Mouse (Mus musculus) B cell, adult 2 months (primary cell): Measurements from ENCODE around the gene Frk.
"Not testable (repeated sequence)": the region's sequence is repeated elsewhere in the genome, so short reads cannot be mapped to it uniquely, and the experiment has no call there.

ENCODE experiments used
- DNase-seq, 2 experiments: peaks; one replicate each; pipeline ENCODE4 v3.0.0; 2022

Frk gene

DNA sequence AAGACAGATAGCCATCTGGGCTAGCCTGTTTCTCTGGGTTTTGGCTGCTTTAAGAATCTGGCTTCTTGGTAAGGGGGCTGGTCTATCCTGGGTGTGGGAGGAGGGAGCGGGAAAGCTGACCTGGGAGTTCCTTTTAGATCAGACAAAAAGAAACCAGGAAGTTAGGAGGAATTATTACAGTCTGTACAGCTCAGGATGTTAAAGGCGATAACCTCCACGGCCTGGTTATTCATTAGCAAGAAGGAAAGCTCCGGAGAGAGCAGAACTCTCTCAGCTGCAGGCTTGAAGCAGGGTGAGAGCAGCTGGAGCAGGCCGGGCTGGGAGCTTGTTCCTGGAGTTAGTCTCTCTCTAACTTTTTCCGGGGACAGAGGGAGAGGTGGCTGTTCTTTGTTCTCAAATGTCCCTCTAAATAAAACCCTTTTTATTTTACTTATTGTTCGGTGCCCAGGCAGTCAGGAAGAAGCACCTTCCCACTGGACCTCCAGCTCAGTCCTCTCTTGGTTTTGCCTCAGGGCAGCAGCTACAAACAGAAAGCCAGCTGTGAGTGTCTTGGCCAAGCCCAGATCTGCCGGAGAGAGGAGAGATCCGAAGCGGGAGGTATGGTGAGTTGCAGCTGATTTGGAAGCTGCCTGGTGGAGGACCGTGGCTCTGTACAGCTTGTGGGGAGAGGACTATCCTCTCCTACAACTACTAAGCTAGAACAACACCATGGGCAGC lies at the start of gene Frk:
Frk (plus strand) TSS at position 103 of the 717 bp plus-strand sequence.
- DNase-seq, result no peak

GRCm38 (mm10) chr10:34434191-34434590 lies 49.0 kb upstream of the Frk start:
- not testable (repeated sequence) for DNase-seq

DNA sequence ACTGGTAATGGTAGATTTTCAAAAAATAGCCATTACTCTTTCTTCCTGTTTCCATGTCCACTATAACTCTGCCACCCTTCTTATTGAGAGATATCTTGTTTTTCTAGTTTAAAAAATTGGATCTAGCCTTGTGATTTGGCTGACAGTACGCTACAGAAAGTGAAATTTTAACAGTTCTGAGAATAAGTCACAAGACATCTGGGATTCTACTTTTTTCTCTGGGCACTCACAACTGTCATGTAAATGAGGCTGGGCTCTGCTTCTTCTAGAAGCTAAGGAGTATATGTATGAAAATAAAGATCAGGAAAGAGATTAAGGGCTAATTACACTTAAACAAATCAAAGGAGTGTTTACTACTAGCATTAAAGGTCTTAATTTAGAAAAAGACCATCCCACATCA lies 33.7 kb upstream of the Frk start:
- no peak for DNase-seq

GRCm38 (mm10) chr10:34461451-34461850 lies 21.7 kb upstream of the Frk start:
- no peak for DNase-seq

DNA sequence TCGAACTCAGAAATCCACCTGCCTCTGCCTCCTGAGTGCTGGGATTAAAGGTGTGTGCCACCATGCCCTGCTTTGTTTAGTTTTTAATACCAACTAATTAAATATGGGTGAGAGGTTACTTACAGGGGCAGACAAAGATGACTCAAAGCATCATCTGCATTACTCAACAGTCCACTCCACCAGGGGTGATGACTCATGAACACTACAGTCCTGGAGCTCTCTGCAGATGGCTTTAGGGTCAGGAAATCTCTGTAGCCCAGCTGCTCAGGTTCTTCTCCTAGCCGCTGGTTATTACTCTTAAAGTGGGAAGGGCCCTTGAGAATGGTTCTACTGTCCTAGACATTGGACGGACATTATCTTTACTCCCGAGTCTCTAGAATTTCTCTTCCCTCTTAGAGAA lies 18.9 kb upstream of the Frk start:
- DNase-seq, result no peak

DNA sequence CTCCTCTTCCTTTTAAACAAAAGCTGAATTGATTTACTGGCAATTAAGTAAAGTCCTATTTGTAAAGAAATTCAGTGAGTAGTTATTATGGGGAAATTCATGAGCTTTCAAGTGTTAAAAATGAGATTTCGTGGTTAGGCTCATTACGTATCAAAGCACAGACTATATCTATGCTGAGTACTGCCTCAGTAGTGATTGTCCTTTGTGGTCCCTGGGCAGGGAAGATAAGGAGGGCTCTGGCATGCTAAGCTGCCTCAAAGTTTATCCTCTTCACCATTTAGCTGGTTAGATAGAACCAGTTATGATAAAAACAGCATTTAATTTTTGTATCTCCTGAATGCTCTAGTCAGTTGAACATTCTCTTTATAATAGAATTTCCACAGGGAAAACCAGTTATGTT lies 14.2 kb upstream of the Frk start:
- DNase-seq, result no peak

- DNase-seq, result no peak
Measured at GRCm38 (mm10) chr10:34479942-34480455, 3.2 kb upstream of the Frk start.

GRCm38 (mm10) chr10:34484014-34484411 lies 814 bp downstream of the Frk start:
- DNase-seq, result no peak

DNA sequence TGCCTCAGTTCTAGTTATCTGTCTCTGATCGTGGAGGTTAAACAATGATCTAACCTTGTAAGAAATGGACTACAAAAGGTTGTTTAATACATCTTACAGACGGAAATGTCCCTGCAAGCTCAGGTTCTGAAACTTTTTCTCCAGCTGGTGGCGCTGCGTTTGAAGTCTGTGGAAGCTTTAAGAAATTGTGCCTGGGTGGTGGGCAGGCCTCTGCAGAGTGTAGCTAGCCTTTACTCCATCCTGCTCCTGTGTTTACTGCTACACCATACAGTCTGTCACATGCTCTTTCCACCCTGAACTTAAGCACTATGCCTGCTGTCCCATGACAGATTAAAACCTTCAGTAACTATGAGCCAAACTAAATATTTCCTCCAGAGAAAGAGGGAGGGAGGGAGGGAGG lies 1.9 kb downstream of the Frk start:
- DNase-seq, result no peak

DNA sequence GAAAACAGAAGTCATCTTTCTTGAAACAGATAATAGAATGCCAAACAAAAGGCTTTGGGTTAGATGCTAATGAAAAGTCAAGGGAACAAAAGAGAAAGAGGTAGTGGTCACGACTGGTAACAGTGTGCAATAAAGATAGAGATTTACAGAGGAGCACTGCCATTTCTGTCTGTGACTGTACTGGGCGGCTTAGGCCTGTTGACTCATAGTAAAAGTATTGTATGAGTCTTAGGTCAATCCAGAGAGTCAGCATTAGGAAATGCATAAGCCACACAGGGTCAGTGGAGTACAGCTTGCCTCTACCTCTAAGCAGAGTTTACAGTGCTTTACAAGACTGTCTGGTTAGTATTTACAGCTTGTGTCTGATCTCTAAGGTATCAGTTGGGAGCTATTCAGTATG lies 24.6 kb downstream of the Frk start:
- no peak for DNase-seq

GRCm38 (mm10) chr10:34508593-34508992 lies 25.4 kb downstream of the Frk start:
- no peak for DNase-seq

- no peak for DNase-seq
Measured at GRCm38 (mm10) chr10:34509256-34509655, 26.1 kb downstream of the Frk start.

- DNase-seq, result no peak
Measured at GRCm38 (mm10) chr10:34511192-34511591, 28.0 kb downstream of the Frk start.

GRCm38 (mm10) chr10:34512551-34512950 lies 29.4 kb downstream of the Frk start:
- DNase-seq, result no peak

- DNase-seq, result no peak
Measured at GRCm38 (mm10) chr10:34525598-34525997, 42.4 kb downstream of the Frk start.

DNA sequence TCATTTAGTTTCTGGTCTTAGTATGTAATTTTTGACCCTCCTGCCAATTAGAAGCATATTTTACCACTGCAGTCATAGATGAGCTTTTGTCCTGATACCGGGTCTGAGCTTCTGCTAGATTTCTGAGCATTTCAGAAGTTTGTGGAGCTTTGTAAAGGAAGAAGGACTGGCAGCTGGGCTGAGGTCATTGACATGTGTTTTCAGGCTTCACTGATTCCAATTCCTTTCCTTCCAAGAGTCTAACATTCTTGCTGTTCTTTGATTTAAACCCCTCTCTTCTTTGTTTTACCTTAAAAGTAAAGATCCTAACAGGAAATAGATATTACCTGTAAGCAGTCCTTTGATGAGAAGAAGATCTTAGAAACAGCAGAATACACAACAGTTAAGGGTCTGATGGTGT lies 48.6 kb downstream of the Frk start:
- no peak for DNase-seq

- no peak for DNase-seq
Measured at GRCm38 (mm10) chr10:34532507-34532906, 49.3 kb downstream of the Frk start.

- no peak for DNase-seq
Measured at GRCm38 (mm10) chr10:34540687-34541086, 57.5 kb downstream of the Frk start.

GRCm38 (mm10) chr10:34541717-34542490 lies 58.7 kb downstream of the Frk start:
- DNase-seq, result no peak

- no peak for DNase-seq
Measured at GRCm38 (mm10) chr10:34550612-34551011, 67.4 kb downstream of the Frk start.

GRCm38 (mm10) chr10:34551636-34552035 lies 68.4 kb downstream of the Frk start:
- DNase-seq, result no peak

GRCm38 (mm10) chr10:34563518-34564176 lies 80.4 kb downstream of the Frk start:
- no peak for DNase-seq

DNA sequence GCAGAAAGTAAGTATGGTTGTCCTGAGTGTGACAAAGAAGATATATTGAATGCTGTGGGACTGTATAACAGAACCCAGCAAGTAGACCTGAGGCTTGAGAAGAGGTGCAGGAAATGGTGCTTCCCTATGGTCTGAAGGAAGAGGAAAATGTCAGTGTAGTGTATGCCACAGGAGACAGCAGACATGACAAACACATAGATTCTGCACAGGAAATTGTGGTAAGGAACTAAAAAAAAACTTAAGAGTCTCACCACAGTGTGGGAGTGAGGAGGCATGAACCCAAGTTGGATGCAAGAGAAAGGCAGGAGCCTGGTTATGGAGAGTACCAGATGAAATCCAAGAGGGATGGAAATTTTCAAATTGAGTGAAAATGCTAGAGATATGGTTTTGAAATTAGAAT lies 132.3 kb downstream of the Frk start:
- no peak for DNase-seq

DNA sequence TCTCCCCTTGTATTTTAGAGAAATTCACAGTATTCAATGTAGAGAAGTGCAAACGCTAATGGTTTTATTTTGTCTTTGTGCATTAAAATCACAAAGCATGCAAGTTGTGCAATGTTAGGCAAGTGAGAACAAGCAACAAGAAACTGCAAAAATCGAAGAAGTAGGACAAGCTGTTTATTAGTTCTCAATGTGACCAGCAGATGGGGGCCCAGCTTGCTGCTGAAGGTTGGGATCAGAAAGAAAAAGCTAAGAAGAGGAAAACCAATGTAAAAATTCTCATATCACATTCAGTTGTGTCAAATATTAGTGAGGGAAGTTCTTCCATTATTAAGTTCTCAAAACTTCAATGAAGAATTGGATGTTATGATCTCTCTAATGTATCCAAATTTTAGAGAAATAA lies 134.0 kb downstream of the Frk start:
- no peak for DNase-seq
